Mouse (Mus musculus) cerebellum, adult 18-20 months (tissue): Measurements from ENCODE around the gene Slc44a2.
"Not testable (repeated sequence)": the region's sequence is repeated elsewhere in the genome, so short reads cannot be mapped to it uniquely, and the experiment has no call there.

Experiments used
- DNase-seq, 2 experiments: peaks; one replicate each; pipeline ENCODE4 v3.0.0; 2021

Slc44a2 gene

DNA sequence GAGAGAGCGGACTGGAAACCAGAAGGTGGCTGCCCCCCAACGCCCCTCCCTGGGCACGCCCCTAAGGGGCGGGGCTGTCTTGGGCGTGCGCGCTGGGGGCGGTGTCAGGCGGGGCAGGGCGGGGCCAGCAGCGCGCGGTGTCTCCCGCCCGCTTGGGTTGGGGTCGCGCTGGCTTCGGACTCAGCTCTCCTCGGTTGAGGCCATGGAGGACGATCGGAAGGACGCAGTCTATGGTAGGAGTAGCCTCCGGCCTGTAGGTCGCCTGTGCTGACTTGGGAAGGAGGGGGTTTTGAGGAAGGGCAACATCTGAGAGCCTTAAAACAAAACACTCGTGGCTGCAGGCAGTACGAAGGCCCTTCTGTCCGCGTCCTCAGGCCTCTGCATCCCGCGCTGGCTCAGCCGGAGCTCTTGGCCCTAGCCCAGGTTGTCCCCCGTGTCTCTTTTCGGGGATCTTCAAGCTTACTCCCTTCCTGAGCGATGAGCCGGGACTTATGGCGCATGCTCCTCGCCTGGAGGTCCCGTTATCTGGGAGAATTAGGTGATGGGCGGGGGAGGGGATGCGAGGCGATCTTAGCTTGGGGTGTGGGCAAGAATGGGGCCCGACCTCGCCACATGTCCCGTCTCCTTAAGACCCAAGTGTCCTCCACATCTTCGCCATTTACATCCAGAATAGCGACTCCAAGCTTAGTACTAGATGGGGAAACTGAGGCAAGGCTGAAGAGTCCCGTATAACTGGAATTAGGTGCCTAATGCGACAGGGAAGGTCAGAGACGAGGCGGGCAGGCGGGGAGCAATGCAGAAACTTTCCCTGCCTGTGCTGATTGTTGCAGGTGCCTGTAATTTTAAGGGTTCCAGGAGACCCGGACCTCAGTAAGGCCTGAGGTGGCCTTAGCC lies at the start of gene Slc44a2:
Gene Slc44a2, plus strand, starts transcription at position 80 of the 894 bp plus-strand sequence.
- peak; percentile 87 to 91 for DNase-seq

DNA sequence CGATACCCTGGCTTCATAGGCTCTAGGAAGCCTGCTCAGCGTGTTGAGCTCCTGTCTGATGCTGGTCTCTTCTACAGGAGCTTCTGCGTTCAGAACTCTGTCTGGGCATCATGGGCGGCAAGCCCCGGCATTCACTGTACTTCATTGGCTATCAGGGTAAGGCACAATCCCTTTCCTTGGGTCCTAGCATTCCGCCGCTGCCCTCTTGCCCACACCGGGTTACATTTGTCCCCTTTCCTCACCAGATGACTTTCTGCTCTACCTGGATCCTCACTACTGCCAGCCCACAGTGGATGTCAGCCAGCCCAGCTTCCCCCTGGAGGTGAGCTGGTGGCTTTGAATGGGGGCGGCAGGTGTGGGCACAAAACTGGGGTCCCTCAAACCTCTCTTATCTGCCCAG lies 48.1 kb upstream of the Slc44a2 start:
- no peak for DNase-seq

DNA sequence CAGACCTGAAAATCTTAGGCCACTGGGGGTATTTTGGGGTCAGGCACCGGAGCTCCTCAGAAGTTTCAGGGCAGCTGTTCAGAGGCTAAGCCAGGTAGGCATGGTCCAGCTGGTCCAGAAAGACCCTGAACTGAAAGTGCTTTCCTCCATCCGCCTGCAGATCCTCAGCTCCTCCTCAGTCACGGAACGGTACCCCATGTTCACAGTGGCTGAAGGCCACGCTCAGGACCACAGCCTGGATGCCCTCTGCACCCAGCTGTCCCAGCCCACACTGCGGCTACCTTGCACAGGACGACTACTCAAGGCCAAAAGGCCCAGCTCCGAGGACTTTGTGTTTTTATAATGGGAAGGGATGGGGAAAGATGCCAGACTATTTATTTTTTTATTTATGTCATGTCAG lies 47.4 kb upstream of the Slc44a2 start:
- DNase-seq = no peak

DNA sequence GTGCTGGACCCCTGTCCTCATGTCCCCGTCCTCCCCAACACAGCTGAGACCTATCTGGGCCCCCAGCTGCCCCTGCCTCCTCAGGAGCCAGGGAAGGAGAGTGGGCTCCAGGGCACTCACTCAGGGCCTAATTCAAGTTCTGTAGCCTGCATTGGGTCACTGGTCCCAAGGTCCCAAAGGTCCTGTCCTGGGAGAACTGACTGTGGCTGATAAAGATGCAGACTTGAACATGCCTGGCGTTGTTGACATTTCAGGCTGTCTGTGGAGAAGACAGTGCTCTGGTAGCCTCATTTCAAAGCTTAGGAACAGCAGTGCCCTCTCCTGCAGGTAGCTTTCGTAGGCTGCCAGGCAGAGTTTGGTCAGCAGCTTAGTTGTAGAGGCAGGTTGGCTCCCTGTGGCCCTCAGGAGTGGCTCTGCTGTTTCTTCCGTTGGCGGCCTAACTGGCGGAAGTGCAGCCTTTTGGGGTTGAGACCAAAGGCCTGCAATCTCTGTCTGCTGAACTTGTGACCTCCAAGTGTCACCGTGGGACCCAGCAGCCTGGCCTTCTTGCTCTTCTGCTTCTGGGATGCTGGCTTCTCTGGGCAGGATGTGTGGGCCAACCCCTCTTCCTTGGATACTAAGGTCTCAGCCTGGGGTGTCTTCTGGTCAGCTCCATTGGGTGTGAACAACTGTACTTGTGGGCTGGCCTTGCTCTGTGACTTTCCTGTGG lies 46.8 kb upstream of the Slc44a2 start:
- no peak for DNase-seq

DNA sequence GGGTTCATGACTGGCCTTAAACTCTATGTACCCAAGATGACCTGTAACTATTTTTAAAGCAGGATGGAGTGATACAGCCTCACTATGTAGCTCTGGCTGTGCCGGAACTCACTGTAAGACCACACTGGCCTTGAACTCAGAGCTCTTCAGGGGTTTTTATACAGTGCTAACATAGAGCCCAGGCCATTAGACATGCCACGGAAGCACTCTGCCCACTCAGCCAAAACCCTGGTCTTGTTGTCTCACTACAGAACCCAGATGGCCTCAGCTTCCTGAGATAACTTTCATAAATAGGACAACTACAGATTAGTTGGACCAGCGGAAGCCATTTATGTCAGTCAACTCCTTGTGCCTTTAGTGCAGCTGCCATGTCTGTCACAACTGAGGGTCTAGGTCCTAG lies 46.2 kb upstream of the Slc44a2 start:
- DNase-seq = no peak

DNA sequence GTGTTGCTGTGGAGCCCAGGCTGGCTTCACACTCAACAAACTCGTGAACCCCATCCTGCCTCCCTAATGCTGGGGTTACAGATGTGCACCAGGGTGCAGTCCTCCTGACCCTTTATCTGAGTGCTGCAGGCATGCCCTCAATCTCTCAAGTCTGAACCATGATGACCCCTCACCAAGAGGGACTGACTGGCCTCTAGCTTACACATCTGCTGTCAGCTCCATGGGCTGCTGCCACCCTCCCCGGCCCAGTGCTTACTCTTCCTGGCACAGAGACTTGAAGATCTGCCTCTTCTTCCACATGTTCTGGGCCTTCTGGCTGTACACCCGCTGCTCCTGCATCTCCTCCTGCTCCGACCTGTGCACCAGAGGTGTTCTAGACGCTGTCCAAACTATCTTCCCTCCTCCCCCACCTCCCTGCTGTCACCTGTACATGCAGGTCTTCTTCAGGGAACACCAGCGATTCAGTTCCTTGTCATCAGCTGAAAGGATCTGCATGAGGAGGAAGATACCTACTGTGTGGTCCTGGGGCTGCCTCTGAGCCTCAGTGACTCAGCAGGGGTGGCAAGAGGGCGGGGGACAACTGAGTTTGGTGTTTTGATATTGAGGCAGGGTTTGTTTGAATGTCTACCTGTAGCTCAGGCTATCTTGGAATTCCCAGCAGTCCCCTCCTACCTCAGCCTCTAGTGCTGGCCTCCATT lies 45.3 kb upstream of the Slc44a2 start:
- no peak for DNase-seq

DNA sequence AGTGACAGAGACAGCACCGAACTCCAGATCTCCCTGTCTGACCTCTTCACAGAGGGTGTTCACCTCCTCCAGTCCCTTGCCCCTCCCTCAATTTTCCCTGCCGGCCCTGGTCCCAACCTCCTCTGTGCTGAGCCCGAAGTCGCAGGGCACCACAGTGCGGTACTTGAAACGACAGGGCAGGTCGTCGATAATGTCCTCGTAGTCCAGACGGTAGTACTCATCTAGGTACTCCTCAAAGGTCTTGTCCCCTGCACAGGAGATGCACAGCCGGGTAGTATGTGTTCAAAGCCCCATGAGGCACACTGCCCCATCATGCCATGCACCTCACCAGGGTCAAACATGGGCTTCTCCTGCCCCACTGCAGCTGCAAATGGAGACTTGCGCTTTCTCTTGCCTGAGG lies 44.8 kb upstream of the Slc44a2 start:
- no peak for DNase-seq

DNA sequence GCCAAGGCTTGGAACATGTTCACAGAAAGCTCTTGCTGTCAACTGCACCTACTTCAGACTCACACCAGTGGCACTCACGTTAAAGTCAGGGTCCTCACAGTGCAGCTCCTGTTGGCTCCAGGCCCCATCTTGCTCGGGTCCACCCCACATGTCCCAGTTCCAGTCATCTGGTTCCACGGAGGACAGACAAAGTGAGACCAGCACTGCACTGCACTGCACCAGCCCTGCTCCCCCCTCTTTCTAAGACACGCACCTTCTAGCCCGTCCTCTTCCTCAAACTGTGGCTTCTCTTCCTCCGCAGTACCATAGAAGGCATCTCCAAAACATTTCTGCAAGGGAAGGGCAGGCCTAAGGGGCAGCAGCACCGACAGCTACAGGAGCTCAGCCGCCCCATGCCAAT lies 44.2 kb upstream of the Slc44a2 start:
- DNase-seq = no peak

DNA sequence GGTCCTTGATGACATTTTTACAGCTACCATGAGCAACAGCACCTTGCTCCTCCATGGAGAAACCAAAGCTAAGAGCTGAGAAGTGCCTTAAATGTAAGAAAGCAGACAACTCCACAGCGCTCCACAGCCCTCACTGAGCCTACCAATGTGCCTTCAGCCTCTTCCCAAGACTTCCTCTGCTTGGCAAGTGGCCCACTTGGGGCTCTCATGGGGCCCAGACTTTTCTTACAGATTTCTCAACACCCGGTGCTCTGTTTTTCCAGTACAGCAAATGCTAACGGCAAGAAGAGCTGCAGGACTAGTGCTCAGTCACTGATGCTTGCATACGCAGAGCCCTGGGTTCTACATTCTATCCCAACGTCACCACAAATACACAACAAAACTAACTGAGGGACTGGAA lies 42.7 kb upstream of the Slc44a2 start:
- DNase-seq = no peak

DNA sequence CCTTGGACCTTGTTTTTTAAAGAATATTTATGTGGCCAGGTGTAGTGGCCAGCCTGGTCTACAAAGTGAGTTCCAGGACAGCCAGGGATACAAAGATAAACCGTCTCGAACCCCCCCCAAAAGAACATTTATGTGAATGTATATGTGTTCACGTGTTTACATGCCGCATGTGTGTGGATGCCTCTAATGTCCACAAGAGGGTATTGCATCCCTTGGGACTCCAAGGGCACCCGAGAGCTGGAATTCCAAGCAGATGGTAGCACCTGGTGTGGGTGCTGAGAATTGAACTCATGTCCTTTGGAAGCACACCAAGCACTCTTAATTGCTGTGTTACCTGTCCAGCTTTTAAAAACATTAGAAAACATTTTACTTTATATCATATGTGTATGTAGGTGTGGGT lies 36.9 kb upstream of the Slc44a2 start:
- no peak for DNase-seq

DNA sequence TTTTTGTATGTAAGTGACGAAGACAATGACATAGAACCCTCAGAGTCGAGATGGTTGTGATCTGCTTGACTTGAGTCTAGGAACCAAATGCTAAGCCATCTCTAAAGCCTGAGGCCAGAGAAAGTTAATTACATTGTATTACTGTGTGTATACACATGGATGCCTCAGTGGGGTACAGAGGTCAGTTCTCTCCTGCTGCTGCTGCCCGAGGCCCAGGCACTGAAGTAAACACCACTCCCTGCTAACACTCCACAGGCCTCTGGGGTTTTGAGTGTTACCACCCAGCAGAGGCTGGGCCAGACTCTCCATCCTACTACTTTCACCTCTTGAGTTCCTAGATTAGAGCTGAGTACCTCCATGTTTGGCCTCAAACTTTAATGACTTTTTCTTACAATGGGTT lies 36.5 kb upstream of the Slc44a2 start:
- DNase-seq = no peak

DNA sequence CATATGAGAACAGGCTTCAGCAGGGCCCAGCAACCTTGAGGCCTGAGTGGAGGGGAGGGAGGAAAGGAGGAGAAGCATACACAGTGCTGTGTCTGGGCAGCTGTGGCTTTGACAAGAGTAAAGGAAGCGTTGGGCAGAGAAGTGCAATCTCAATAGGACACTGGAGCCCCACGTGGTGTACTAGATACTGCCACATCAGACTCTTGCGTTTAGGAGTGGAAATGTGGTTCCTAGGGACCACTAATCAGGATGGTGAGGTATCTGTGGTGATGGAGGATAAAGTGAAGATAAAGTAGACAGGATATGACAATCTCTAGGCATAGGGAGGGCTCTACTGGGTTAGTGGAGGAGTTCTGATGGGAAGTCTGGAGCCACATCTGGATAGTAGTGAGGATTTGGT lies 33.7 kb upstream of the Slc44a2 start:
- DNase-seq = no peak

DNA sequence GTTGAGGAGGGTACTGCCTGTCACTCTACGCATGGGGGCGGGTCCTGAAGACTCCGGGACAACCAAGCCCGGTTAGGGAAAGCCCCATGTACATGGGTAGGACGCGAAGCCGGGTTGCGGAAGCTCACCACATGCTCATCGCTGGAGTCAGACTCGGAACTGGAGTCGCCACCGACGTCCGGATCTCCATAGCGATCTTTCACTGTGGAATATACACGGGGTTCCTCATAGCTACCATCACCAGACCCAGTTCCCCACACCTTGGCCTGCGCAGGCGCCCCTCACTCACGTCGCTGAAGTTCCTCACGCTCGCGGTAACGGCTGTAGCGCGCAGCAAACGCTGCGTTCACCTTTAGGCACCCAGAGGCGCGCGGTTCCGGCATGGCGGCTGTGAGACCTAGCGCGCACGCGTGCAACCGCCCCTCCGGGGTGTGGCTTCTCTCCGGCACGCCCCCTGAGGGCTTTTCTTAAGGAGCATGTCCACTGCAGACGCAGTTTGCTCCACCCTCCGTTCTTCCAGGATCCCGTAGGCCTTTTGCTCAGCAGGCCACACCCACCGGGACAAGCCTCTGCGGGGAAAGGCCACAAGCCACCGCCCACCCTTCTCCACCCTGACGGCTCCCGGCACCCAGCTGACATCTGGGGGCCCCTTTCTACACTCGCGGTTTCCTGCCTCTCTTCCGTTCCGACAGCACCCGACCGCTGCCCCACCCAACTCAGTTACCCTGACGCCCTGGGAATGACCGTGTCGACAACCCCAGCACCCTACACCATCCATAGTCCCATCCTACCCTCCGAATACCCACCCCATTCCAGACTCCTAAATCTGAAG lies 32.7 kb upstream of the Slc44a2 start, which contains the start of gene Kri1:
Gene Kri1, minus strand, starts transcription at position 399 of the 832 bp plus-strand sequence.
- peak; percentile 97 to 98 for DNase-seq

DNA sequence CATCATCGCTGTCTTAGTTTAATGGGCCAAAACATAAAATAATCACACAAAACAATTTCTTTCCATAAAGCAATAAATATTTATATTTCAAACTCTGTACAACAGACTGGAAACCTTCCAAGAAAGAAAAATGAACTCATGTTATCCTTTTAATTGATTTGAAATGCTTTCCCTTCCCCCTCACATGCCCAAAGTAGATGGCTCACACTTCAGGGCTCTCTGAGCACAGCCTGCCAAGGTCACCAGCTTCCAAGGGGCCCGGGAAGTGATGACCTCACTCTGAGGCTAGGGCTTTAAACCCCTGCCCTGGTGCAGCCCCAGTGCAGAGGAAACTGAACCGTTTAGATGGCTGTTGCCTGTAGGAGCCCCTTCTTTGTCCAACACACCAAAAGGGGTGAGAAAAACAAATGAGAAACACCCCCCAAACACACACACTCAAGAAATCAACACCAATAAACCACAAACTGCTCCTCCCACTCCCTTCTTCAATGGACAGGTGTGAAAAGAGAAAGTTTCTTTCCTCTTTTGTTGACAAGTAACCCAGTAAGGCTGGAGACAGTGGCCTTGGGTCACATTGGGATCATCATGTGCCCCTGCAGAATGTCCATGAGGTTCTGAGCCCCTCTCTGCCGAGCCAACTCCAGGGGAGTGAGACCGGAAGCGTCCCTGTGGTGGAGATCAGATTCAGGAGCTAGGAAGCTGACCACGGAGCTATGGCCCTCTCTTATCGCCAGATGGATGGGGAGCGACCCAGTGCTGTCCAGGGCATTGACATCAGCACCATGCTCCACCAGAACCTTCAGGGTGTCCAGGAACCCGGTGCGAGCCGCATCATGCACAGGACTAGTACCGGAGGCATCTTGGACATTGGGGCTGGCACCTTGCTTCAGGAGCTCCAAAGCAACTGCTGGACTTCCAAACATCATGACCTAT lies 31.8 kb upstream of the Slc44a2 start:
- DNase-seq = no peak

DNA sequence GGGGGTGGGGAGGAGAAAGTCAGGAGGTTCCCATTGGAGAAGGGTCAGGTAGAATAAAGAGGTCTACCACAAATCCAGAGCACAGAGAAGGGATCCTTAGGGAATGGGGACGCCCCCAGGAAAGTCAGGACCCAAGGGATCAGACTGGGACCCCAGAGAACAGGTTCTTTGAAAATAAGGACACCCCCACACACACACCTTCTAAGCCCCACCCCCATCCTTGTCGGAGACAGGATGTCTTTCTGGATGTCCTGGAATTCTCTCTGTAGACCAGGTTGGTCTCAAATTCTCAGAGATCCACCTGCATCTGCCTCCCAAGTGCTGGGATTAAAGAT lies 31.2 kb upstream of the Slc44a2 start:
- no peak for DNase-seq

DNA sequence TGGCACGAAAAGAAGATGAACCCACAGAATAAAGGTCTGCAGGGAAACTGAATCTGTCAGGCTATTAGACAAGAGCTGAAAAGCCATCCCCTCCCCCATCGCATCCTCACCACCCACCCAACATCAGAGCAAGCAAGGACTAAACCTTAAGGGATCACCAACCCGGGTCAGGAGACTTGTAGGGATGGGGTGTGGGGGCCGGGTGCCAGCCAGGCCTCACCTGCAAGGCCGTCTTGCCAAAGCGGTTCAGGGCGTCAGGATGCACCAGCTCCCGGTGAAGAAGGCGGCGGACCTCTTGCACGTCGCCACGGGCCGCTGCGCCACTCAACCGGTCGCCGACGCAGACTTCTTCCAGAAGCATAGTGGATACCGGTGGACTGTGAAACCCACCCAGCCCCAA lies 29.9 kb upstream of the Slc44a2 start:
- peak; percentile 60 to 71 for DNase-seq

DNA sequence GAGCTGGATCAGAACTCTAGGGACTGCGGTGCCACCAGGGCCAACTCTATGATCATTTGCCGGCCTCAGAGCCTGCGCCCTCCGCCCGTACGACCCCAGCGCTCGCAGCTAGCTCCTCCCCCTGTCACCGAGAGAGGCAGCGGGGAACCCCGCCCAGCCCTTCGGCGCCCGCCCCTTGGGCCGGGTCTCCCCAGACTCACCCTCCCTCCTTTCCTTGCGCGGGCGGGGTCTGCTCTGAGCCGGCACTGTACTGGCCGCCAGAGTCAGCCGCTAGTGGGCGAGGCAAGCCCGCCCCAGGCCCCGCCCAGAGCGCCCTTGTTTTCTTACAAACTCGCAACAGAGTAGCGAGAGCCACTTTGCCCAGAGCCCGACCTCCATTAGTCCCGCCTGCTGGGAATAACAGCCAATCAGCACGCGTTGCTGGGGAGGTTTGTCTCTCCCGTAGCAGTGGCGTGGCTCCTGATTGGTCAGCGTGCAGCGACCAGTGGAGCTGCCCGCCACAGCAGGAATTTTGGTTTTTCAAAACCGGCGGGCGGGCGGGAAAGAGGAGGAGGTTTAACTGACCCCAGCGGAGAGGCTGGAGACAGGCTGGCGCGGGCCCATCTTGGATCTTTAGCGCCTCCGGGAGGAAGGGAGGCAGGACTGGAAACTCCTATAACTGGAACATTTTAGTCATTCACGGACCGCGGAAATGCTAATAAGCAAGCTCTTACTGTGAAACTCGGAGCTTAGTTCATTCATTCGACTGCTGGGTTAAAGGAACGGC lies 29.3 kb upstream of the Slc44a2 start, which contains the start of gene Cdkn2d:
Gene Cdkn2d, minus strand, starts transcription at position 386 of the 766 bp plus-strand sequence.
- DNase-seq = peak; percentile 99 to 100

DNA sequence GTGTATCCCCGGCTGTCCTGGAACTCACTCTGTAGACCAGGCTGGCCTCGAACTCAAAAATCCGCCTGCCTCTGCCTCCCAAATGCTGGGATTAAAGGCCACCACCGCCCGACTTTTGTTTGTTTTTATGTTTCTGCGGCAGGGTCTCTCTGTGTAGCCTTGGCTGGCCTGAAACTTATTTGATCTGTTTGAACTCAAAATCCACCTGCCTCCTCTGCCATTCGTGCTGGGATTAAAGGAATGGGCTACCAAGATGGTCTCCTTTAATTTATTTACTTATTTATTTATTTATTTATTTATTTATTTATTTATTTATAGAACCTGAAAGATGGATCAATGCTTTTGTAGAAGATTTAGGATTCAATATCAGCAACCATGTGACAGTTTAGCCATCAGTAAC lies 28.6 kb upstream of the Slc44a2 start:
- DNase-seq = not testable (repeated sequence)

DNA sequence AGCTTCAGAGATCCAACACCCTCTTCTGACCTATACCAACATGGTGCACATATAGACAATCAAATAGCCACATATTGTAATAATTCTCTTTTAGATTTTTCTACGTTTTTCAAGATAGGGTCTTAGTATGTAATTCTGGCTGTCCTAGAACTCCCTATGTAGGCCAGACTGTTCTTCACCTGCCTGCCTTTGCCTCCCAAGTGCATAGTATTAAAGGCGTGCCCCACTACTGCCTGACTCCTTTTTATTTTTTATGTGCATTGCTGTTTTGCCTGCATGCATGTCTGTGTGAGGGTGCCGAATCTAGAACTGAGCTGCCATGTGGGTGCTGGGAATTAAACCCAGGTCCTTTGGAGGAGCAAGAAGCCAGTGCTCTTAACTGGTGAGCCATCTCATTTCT lies 28.2 kb upstream of the Slc44a2 start:
- DNase-seq = no peak

DNA sequence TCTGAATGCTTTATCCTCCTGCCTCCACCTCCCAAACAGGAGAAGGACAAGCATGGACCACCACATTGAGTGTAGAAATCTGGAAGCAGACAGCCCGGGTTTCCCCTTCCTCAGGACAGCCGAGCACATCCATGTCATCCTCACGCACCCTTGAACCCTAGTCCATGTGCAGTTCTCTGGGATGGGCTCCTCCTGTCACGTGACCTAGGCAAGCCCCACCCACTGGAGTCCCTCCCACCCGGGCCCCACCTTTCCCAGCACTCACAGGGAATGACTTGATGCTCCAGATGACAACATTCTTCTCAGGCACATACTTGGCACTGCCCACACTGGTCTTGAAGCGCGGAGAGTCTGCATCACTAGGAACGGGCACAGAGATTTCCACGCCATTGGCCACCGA lies 21.5 kb upstream of the Slc44a2 start:
- no peak for DNase-seq

DNA sequence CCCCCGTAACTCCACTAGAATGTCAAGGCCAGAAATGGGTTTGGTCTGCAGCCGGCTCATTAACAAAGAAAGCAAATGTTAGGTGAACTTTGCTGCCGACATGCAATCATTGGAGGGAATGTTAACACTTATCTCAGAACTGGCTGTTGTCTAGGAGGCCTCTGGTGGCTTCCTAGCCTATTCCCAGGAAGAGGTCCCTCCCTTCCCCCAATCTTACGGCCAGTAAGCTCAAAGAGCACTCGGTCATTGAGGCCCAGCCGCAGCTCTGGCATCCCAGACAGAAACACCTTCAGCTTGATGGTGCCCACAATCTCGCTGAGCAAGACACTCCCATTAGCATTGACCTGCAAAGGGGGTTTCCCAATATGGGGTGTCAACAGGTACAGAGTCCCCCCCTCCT lies 15.4 kb upstream of the Slc44a2 start:
- DNase-seq = no peak
